Mouse (Mus musculus) ES-Bruce4 (cell line): ENCODE measurements around the gene Gapdh.

ENCODE experiments used
- CTCF ChIP-seq: IDR thresholded peaks from one replicate; pipeline ENCODE4 v1.8.1; 2011; ENCODE audit warnings: low read depth, low read length
- EP300 ChIP-seq: IDR thresholded peaks from 2 replicates; pipeline ENCODE4 v1.6.1; 2011; ENCODE audit warnings: low read depth, low read length; ENCODE audit not compliant: insufficient read depth
- POLR2A ChIP-seq: IDR thresholded peaks from one replicate; pipeline ENCODE4 v1.8.1; 2011; ENCODE audit warnings: low read length; ENCODE audit not compliant: insufficient read depth

DNA sequence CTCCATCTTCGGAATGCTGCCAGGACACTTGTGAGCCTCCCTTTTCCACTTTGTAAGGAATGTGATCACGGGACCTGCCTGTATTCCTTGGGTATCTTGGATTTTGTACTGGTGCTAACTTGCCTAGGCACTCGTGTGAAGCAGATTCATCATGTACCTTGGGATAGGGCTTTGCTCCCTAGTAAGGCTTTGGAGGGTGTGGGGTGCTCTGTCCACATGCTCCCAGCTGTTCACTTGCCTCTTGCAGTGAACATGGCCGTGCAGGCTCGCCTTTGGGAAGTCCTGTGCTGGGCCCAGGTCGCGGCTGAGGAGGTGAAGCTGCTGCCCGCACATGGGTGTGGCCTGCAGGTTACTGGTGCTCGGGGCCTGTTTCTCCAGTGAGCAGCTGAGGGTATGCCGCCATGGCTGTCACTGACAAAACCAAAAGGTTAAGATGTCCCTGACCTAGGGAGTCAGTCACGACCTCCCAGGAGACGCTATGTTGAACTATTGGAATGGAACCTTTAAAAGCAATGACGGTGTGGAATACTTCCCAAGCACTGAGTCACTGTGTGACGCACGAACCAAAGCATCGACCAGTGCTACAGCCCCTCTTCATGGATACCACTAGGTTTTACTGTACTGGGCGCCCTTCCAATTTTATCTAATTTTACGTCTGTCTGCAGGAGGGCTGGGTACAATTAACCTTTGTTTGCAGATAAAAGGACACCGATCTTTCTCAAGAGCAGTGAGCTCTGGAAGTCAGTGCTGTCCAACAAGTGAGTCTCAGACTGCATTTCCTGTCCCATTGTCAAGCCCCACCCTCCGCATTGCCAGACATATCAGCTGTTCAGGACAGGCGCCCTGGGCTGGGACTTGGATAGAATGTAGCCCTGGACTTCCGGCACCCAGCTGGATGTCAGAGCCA is 5.2 kb downstream of the Gapdh start:
- no peak for TF ChIP-seq CTCF
- TF ChIP-seq POLR2A, result no peak
- peak; percentile 83 for TF ChIP-seq EP300
